Mouse (Mus musculus) splenic B cell, adult 2 months (primary cell): ENCODE measurements around the gene Ret.

Experiments
- DNase-seq: peaks from one replicate; pipeline ENCODE4 v3.0.0-alpha.2; 2011; ENCODE audit warnings: low read depth, low spot score
- H3K27me3 ChIP-seq: 2 replicates; pipeline ENCODE4 v1.6.1; 2012; ENCODE audit warnings: mild to moderate bottlenecking, low read length, moderate library complexity, mixed read lengths; ENCODE audit not compliant: control insufficient read depth, poor library complexity, insufficient read depth, severe bottlenecking
- H3K36me3 ChIP-seq: 2 replicates; pipeline ENCODE4 v1.6.1; 2012; ENCODE audit warnings: mild to moderate bottlenecking, low read length, moderate library complexity, mixed read lengths; ENCODE audit not compliant: control insufficient read depth, poor library complexity, insufficient read depth, severe bottlenecking

Ret gene

GRCm38 (mm10) chr6:118189764-118190163, 7.8 kb downstream of the Ret start:
- Histone ChIP-seq H3K27me3 (no peaks in the 10 kb centered on the region), H3K36me3 (no peaks in the 10 kb centered on the region)
- DNase-seq, result no peak

- Histone ChIP-seq H3K36me3 (no peaks in the 10 kb centered on the region), H3K27me3 (no peaks in the 10 kb centered on the region)
- no peak for DNase-seq
Observed at GRCm38 (mm10) chr6:118188599-118188998, 8.9 kb downstream of the Ret start.

- no peaks in the 10 kb centered on the region for H3K36me3 ChIP-seq
- no peak for DNase-seq
- H3K27me3 ChIP-seq, result no peaks in the 10 kb centered on the region
Observed at GRCm38 (mm10) chr6:118187285-118187641, 10.3 kb downstream of the Ret start.

GRCm38 (mm10) chr6:118186620-118187284, 10.8 kb downstream of the Ret start:
- DNase-seq, result no peak
- no peaks in the 10 kb centered on the region for H3K36me3 ChIP-seq
- no peaks in the 10 kb centered on the region for H3K27me3 ChIP-seq

GRCm38 (mm10) chr6:118184126-118184525, 13.4 kb downstream of the Ret start:
- Histone ChIP-seq H3K27me3 (no peaks in the 10 kb centered on the region), H3K36me3 (no peaks in the 10 kb centered on the region)
- no peak for DNase-seq

GRCm38 (mm10) chr6:118180085-118180423, 17.5 kb downstream of the Ret start:
- H3K36me3 ChIP-seq, result no peaks in the 10 kb centered on the region
- DNase-seq, result no peak

GRCm38 (mm10) chr6:118179316-118180084, 18.0 kb downstream of the Ret start:
- H3K36me3 ChIP-seq, result no peaks in the 10 kb centered on the region
- peak; percentile 89 for DNase-seq
- H3K27me3 ChIP-seq, result no peaks in the 10 kb centered on the region

More at GRCm38 (mm10) chr6:118180085-118180423, 17.5 kb downstream of the Ret start:
- H3K27me3 ChIP-seq, result no peaks in the 10 kb centered on the region

GRCm38 (mm10) chr6:118173975-118174328, 23.6 kb downstream of the Ret start:
- no peaks in the 10 kb centered on the region for H3K36me3 ChIP-seq
- H3K27me3 ChIP-seq, result no peaks in the 10 kb centered on the region
- no peak for DNase-seq

- no peaks in the 10 kb centered on the region for H3K27me3 ChIP-seq
- DNase-seq, result no peak
- H3K36me3 ChIP-seq, result no peaks in the 10 kb centered on the region
Observed at GRCm38 (mm10) chr6:118173251-118173974, 24.1 kb downstream of the Ret start.

GRCm38 (mm10) chr6:118171386-118171785, 26.1 kb downstream of the Ret start:
- no peaks in the 10 kb centered on the region for H3K27me3 ChIP-seq

GRCm38 (mm10) chr6:118168106-118168505, 29.4 kb downstream of the Ret start:
- H3K27me3 ChIP-seq, result no peaks in the 10 kb centered on the region
- DNase-seq, result no peak

More at GRCm38 (mm10) chr6:118171386-118171785, 26.1 kb downstream of the Ret start:
- H3K36me3 ChIP-seq, result no peaks in the 10 kb centered on the region
- DNase-seq, result no peak

GRCm38 (mm10) chr6:118167013-118167412, 30.5 kb downstream of the Ret start:
- DNase-seq, result peak; percentile 69
- no peaks in the 10 kb centered on the region for H3K36me3 ChIP-seq
- no peaks in the 10 kb centered on the region for H3K27me3 ChIP-seq

More at GRCm38 (mm10) chr6:118168106-118168505, 29.4 kb downstream of the Ret start:
- H3K36me3 ChIP-seq, result no peaks in the 10 kb centered on the region

GRCm38 (mm10) chr6:118165516-118165915, 32.0 kb downstream of the Ret start:
- H3K27me3 ChIP-seq, result no peaks in the 10 kb centered on the region

GRCm38 (mm10) chr6:118164691-118165090, 32.8 kb downstream of the Ret start:
- Histone ChIP-seq H3K27me3 (no peaks in the 10 kb centered on the region), H3K36me3 (no peaks in the 10 kb centered on the region)
- no peak for DNase-seq

More at GRCm38 (mm10) chr6:118165516-118165915, 32.0 kb downstream of the Ret start:
- H3K36me3 ChIP-seq, result no peaks in the 10 kb centered on the region
- DNase-seq, result no peak

- DNase-seq, result no peak
- H3K36me3 ChIP-seq, result no peaks in the 10 kb centered on the region
Observed at GRCm38 (mm10) chr6:118163086-118163485, 34.4 kb downstream of the Ret start.

More at GRCm38 (mm10) chr6:118163086-118163485, 34.4 kb downstream of the Ret start:
- H3K27me3 ChIP-seq, result no peaks in the 10 kb centered on the region
